Mouse (Mus musculus): ENCODE results near the gene Bcdin3d.
A peak's percentile ranks its signal among the peaks of the same experiment; 100 is the strongest.
"Not testable (repeated sequence)": the region's sequence is repeated elsewhere in the genome, so short reads cannot be mapped to it uniquely, and the experiment has no call there.

Gene Bcdin3d

GRCm38 (mm10) chr15:99472972-99473371 lies 1.6 kb downstream of the Bcdin3d start:
- no peak for DNase-seq

GRCm38 (mm10) chr15:99471677-99472063 lies 2.9 kb downstream of the Bcdin3d start:
- no peak for DNase-seq

GRCm38 (mm10) chr15:99470971-99471676 lies 3.4 kb downstream of the Bcdin3d start:
- peak; percentile 49 to 65 for DNase-seq

GRCm38 (mm10) chr15:99470224-99470761 lies 4.2 kb downstream of the Bcdin3d start:
- no peak for DNase-seq

- DNase-seq = no peak
Observed at GRCm38 (mm10) chr15:99469736-99470135, 4.8 kb downstream of the Bcdin3d start.

- peak; percentile 71 to 84 for DNase-seq
Observed at GRCm38 (mm10) chr15:99469067-99469466, 5.5 kb downstream of the Bcdin3d start.

- peak; percentile 71 to 81 for DNase-seq
Observed at GRCm38 (mm10) chr15:99463194-99463593, 11.3 kb downstream of the Bcdin3d start.

GRCm38 (mm10) chr15:99457606-99458401 lies 16.7 kb downstream of the Bcdin3d start, which contains the start of gene Nckap5l:
TSS of gene Nckap5l (minus strand) at chr15:99457748.
- peak; percentile 89 to 94 for DNase-seq

GRCm38 (mm10) chr15:99456963-99457605 lies 17.4 kb downstream of the Bcdin3d start:
- peak; percentile 66 to 67 for DNase-seq

- no peak for DNase-seq
Observed at GRCm38 (mm10) chr15:99456338-99456962, 18.1 kb downstream of the Bcdin3d start.

- DNase-seq = no peak
Observed at GRCm38 (mm10) chr15:99455415-99455814, 19.1 kb downstream of the Bcdin3d start.

GRCm38 (mm10) chr15:99454585-99455279 lies 19.8 kb downstream of the Bcdin3d start:
- no peak for DNase-seq

- peak; percentile 49 to 64 for DNase-seq
Observed at GRCm38 (mm10) chr15:99453153-99453900, 21.2 kb downstream of the Bcdin3d start.

- DNase-seq = no peak
Observed at GRCm38 (mm10) chr15:99449751-99450280, 24.7 kb downstream of the Bcdin3d start.

GRCm38 (mm10) chr15:99449131-99449750 lies 25.3 kb downstream of the Bcdin3d start:
- DNase-seq = peak in 1 of 2 experiments; percentile 43

- DNase-seq = not testable (repeated sequence)
Observed at GRCm38 (mm10) chr15:99446136-99446535, 28.4 kb downstream of the Bcdin3d start.

GRCm38 (mm10) chr15:99445567-99445966 lies 29.0 kb downstream of the Bcdin3d start:
- no peak for DNase-seq

- DNase-seq = no peak
Observed at GRCm38 (mm10) chr15:99442358-99442757, 32.2 kb downstream of the Bcdin3d start.

GRCm38 (mm10) chr15:99440816-99441457 lies 33.6 kb downstream of the Bcdin3d start:
- no peak for DNase-seq

All from lung, adult 18-20 months (tissue).